ENCODE assay signal across 21 mouse cellular contexts in genomic region chr9:88404515-88404914, GRCm38 (mm10). TPM values are rescaled to one million over a fixed set of nuclear protein-coding genes. Genes with fewer than 3 reads are reported as not detected.
DNase-seq lines count a peak whose midpoint lies in the region; ATAC-seq and TF ChIP-seq lines count a peak whose summit lies in the region.
"Had no signal": no experiment of that assay in that cellular context is flagged by ENCODE, and none has a peak within 500 bp of the region (broad histone marks: within the 10 kb centered on the region; RNA-seq: fewer than 3 reads in every experiment).

No protein-coding gene starts in this region.

- no peak for TF ChIP-seq POLR2A in bone marrow macrophage, adult 2 months (IDR thresholded peaks at IDR 0.05; ENCODE audit: borderline replicate concordance, low read depth, low read length)
- TF ChIP-seq POLR2A in thymus, adult 2 months (IDR thresholded peaks at IDR 0.05; ENCODE audit: control insufficient read depth, extremely low read depth, insufficient read depth, low read length, poor library complexity): no peak

- peak overlapping the region; percentile 54 for H3K27ac ChIP-seq in heart, embryonic 15.5 days
- peak overlapping the region; percentile 18; the same call in 1 of the 2 replicates for H3K27ac ChIP-seq in bone marrow macrophage, adult 2 months (ENCODE audit: insufficient read depth, low read depth, low read length)
- H3K27ac ChIP-seq in liver, postnatal 0 days (ENCODE audit: low read depth): peak overlapping the region; percentile 13
- H3K27ac ChIP-seq in thymus, adult 2 months (ENCODE audit: control insufficient read depth, insufficient read depth, low read length): no peak overlapping the region
- H3K27ac ChIP-seq: forebrain, embryonic 13.5 days; kidney, postnatal 0 days; limb, embryonic 13.5 days had no signal

- no peak for TF ChIP-seq EP300 in liver, postnatal 0 days (IDR thresholded peaks at IDR 0.05; ENCODE audit: low read depth)

- no peaks in the 10 kb centered on the region for H3K27me3 ChIP-seq in heart, embryonic 15.5 days
- H3K27me3 ChIP-seq in liver, postnatal 0 days (ENCODE audit: insufficient read depth, low read length): no peaks in the 10 kb centered on the region
- no peaks in the 10 kb centered on the region for H3K27me3 ChIP-seq in thymus, adult 2 months (ENCODE audit: control insufficient read depth, insufficient read depth, low read length)
- H3K27me3 ChIP-seq: forebrain, embryonic 13.5 days; limb, embryonic 13.5 days; Patski had no signal

- intact Hi-C loops in heart, postnatal 25 days (cut with DNase I): loop anchor here (10.0 kb wide), 1 partner anchor 140 kb away; the partner anchor contains the start of gene Zfp949

- no peak for ATAC-seq in heart, embryonic 15.5 days (replicated peaks; ENCODE audit: insufficient number of reproducible peaks, insufficient read depth, low FRiP score, low read depth)
- ATAC-seq in erythroid progenitor cell, adult 5-6 weeks (replicated peaks; ENCODE audit: low FRiP score, poor library complexity, severe bottlenecking): 0 out of 2 replicates have a peak, but pooled peaks have one; percentile 49
- ATAC-seq in liver, postnatal 0 days: peak; percentile 70
- ATAC-seq: CD4-positive, CD25-positive, alpha-beta regulatory T cell, adult 4 months; forebrain, embryonic 13.5 days; midbrain, embryonic 16.5 days; Patski had no signal

- H3K36me3 ChIP-seq in heart, embryonic 15.5 days: peaks cover 38% of the 10 kb centered on the region
- H3K36me3 ChIP-seq in liver, postnatal 0 days (replicated peaks; ENCODE audit: insufficient read depth, low read length): peaks cover 11% of the 10 kb centered on the region
- H3K36me3 ChIP-seq in thymus, adult 2 months (ENCODE audit: control insufficient read depth, insufficient read depth, low read length): no peaks in the 10 kb centered on the region

- WGBS in heart, embryonic 15.5 days: 66% methylated on average over 6 of the region's 6 CpGs
- WGBS in liver, postnatal 0 days (ENCODE audit: insufficient replicate concordance): 48% methylated on average over 6 of the region's 6 CpGs
- WGBS in thymus, adult 2 months: 88% methylated on average over 6 of the region's 6 CpGs

- no peak overlapping the region for H3K4me2 ChIP-seq in heart, embryonic 15.5 days
- peak overlapping the region; percentile 64 for H3K4me2 ChIP-seq in liver, postnatal 0 days (ENCODE audit: low read depth, low read length)
- H3K4me2 ChIP-seq: forebrain, embryonic 13.5 days; limb, embryonic 13.5 days had no signal

- 0 out of 2 replicates have a peak overlapping the region, but pooled peaks have one; percentile 0 for H3K4me3 ChIP-seq in heart, embryonic 15.5 days
- H3K4me3 ChIP-seq in bone marrow macrophage, adult 2 months (ENCODE audit: insufficient read depth, low read length): no peak overlapping the region
- peak overlapping the region; percentile 10; the same call in 1 of the 2 replicates for H3K4me3 ChIP-seq in liver, postnatal 0 days (ENCODE audit: low read depth, low read length)
- H3K4me3 ChIP-seq in thymus, adult 2 months (ENCODE audit: control insufficient read depth, insufficient read depth, low read length): no peak overlapping the region
- H3K4me3 ChIP-seq: forebrain, embryonic 13.5 days; limb, embryonic 13.5 days had no signal

- no peaks in the 10 kb centered on the region for H3K9me3 ChIP-seq in heart, embryonic 15.5 days (replicated peaks)
- no peaks in the 10 kb centered on the region for H3K9me3 ChIP-seq in liver, postnatal 0 days (ENCODE audit: low read length)
- H3K9me3 ChIP-seq: forebrain, embryonic 13.5 days; limb, embryonic 13.5 days had no signal

- no peaks in the 10 kb centered on the region for H3K4me1 ChIP-seq in heart, embryonic 15.5 days (replicated peaks)
- peaks cover 12% of the 10 kb centered on the region for H3K4me1 ChIP-seq in bone marrow macrophage, adult 2 months (ENCODE audit: control insufficient read depth, insufficient read depth, low read length)
- 0 out of 2 replicates have a peak, but pooled peaks cover 2% of the 10 kb centered on the region for H3K4me1 ChIP-seq in liver, postnatal 0 days (ENCODE audit: insufficient read depth)
- no peaks in the 10 kb centered on the region for H3K4me1 ChIP-seq in thymus, adult 2 months (replicated peaks; ENCODE audit: control insufficient read depth, insufficient read depth, low read length)
- H3K4me1 ChIP-seq: forebrain, embryonic 13.5 days; limb, embryonic 13.5 days had no signal

- no peak overlapping the region for H3K9ac ChIP-seq in heart, embryonic 15.5 days
- H3K9ac ChIP-seq in liver, postnatal 0 days (replicated peaks): no peak overlapping the region
- H3K9ac ChIP-seq: forebrain, embryonic 13.5 days; limb, embryonic 13.5 days had no signal

- no peak for TF ChIP-seq CTCF in bone marrow macrophage, adult 2 months (IDR thresholded peaks at IDR 0.05; ENCODE audit: low read depth, low read length)
- TF ChIP-seq CTCF in liver, postnatal 0 days (IDR thresholded peaks at IDR 0.05; ENCODE audit: low read depth): no peak
- no peak for TF ChIP-seq CTCF in thymus, adult 2 months (IDR thresholded peaks at IDR 0.05; ENCODE audit: borderline replicate concordance, control insufficient read depth, extremely low read depth, insufficient read depth, low read length, poor library complexity)

- DNase-seq in heart, postnatal 25 days (ENCODE audit: low spot score): no peak
- DNase-seq in liver, postnatal 0 days: no peak
- DNase-seq in kidney, adult 9 months: no peak
- DNase-seq in thymus, adult 2 months: no peak
- DNase-seq: adrenal gland, postnatal 10 days; cerebellum, adult 18-20 months; kidney, adult 11 months; right cerebral cortex, postnatal 25 days had no signal

RNA-seq across cellular contexts. Expression of gene Snx14, which starts 34.2 kb away (rescaled TPM):
- 28.0 and 29.0 TPM in 2 replicates for polyA plus RNA-seq in heart, embryonic 15.5 days (2015; fragmentation: Nextera tagmentation; extraction: Ambion mirVana)
- 10 to 100 TPM; 24.5 to 25.6 TPM for total RNA-seq in heart, postnatal 25 days (2021)
- polyA plus RNA-seq in bone marrow macrophage, adult 2 months (2012; ENCODE audit: insufficient read depth, insufficient read length, missing spikeins): 39.0 and 40.4 TPM in 2 replicates
- 20.2 and 33.1 TPM in 2 replicates for total RNA-seq in erythroid progenitor cell, adult 5-6 weeks (2015; ENCODE audit: low replicate concordance)
- 17.8 and 21.6 TPM in 2 replicates for total RNA-seq in erythroid progenitor cell, adult 5-6 weeks (2017; ENCODE audit: low replicate concordance)
- polyA plus RNA-seq in liver, postnatal 0 days (2015; fragmentation: Nextera tagmentation; extraction: Ambion mirVana): 7.9 TPM in 2 replicates
- polyA plus RNA-seq in thymus, adult 2 months (2012; rRNA removed): 10.3 and 10.6 TPM in 2 replicates

RNA-seq across cellular contexts. Expression of gene Gm20537, which starts 51.9 kb away (rescaled TPM):
- 0.30 and 0.62 TPM in 2 replicates for polyA plus RNA-seq in heart, embryonic 15.5 days (2015; fragmentation: Nextera tagmentation; extraction: Ambion mirVana)
- total RNA-seq in heart, postnatal 25 days (2021): not detected
- 2.4 and 3.5 TPM in 2 replicates for polyA plus RNA-seq in bone marrow macrophage, adult 2 months (2012; ENCODE audit: insufficient read depth, insufficient read length, missing spikeins)
- total RNA-seq in erythroid progenitor cell, adult 5-6 weeks (2015; ENCODE audit: low replicate concordance): not detected in 2 replicates
- 3.6 TPM in 1 of 2 replicates, not detected in the other for total RNA-seq in erythroid progenitor cell, adult 5-6 weeks (2017; ENCODE audit: low replicate concordance)
- polyA plus RNA-seq in liver, postnatal 0 days (2015; fragmentation: Nextera tagmentation; extraction: Ambion mirVana): 0.13 TPM in 1 of 2 replicates, not detected in the other
- polyA plus RNA-seq in thymus, adult 2 months (2012; rRNA removed): 1.1 and 1.3 TPM in 2 replicates
- total RNA-seq: hematopoietic stem cell, adult 5-6 weeks; layer of hippocampus, postnatal 36 days; neutrophil, adult 5-6 weeks had no signal
- polyA plus RNA-seq: kidney, postnatal 0 days; lung, postnatal 0 days had no signal

Comparison
In these comparisons a context has a peak if more than half of its experiments do, and no peak if none do; other contexts are left out.
1. H3K4me3 ChIP-seq: peak in heart, embryonic 15.5 days (single experiment) and liver, postnatal 0 days (single experiment); none in bone marrow macrophage, adult 2 months (single experiment) and thymus, adult 2 months (single experiment).